23 mouse cellular contexts compared by ENCODE assay signal in the genomic region with DNA sequence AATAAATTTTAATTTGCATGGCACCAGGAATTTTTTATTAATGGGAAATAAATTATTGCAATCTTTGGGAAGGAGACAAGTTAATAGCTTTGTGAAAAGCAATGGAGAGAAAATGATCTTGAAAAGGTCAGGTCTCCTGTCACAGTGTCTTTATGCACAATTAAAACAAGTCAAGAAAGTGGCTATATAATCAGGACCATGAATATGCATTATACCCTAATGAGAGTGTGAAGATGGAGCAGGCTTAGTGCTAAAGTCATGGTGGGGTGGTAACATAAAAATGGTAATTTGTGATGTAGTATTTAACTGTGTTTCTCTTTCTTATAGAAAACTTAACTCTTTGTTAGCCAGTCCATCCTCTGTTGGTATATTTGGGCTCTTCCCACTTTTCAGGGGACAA.
A peak's percentile ranks its signal among the peaks of the same experiment; 100 is the strongest.
DNase-seq lines count a peak whose midpoint lies in the region; ATAC-seq and TF ChIP-seq lines count a peak whose summit lies in the region.
"Had no signal": no experiment of that assay in that cellular context is flagged by ENCODE, and none has a peak within 500 bp of the region (broad histone marks: within the 10 kb centered on the region; RNA-seq: fewer than 3 reads in every experiment).

No protein-coding gene starts in this region.

- H3K9ac ChIP-seq in forebrain, embryonic 14.5 days (ENCODE audit: low read length), result no peak overlapping the region
- H3K9ac ChIP-seq in forebrain, embryonic 15.5 days (replicated peaks), result no peak overlapping the region
- H3K9ac ChIP-seq: embryonic facial prominence, embryonic 13.5 days; hindbrain, embryonic 12.5 days; hindbrain, embryonic 15.5 days had no signal

- peak; percentile 70 for ATAC-seq in forebrain, embryonic 14.5 days
- peak; percentile 51; the same call in 1 of the 2 replicates for ATAC-seq in forebrain, embryonic 15.5 days (replicated peaks)
- ATAC-seq: CD4-positive, CD25-positive, alpha-beta regulatory T cell, adult 4 months had no signal

- no peak overlapping the region for H3K4me2 ChIP-seq in forebrain, embryonic 14.5 days (ENCODE audit: low read length)
- H3K4me2 ChIP-seq in forebrain, embryonic 15.5 days (replicated peaks), result no peak overlapping the region
- H3K4me2 ChIP-seq: embryonic facial prominence, embryonic 13.5 days; heart, embryonic 11.5 days; hindbrain, embryonic 12.5 days; hindbrain, embryonic 15.5 days had no signal

- H3K4me3 ChIP-seq in forebrain, embryonic 14.5 days (ENCODE audit: low read depth, low read length), result no peak overlapping the region
- H3K4me3 ChIP-seq in forebrain, embryonic 10.5 days, result no peak overlapping the region
- no peak overlapping the region for H3K4me3 ChIP-seq in forebrain, embryonic 15.5 days
- H3K4me3 ChIP-seq: embryonic facial prominence, embryonic 10.5 days; embryonic facial prominence, embryonic 13.5 days; erythroblast, embryonic 14.5 days; gastrocnemius, adult 2 months; hindbrain, embryonic 12.5 days; hindbrain, embryonic 15.5 days had no signal

- TF ChIP-seq POLR2A in brain, embryonic 14.5 days (IDR thresholded peaks at IDR 0.05; ENCODE audit: borderline replicate concordance, extremely low read depth, insufficient read depth, insufficient read length, poor library complexity, severe bottlenecking), result no peak

- H3K27me3 ChIP-seq in forebrain, embryonic 14.5 days (replicated peaks; ENCODE audit: control insufficient read depth, insufficient read depth, low read length), result no peaks in the 10 kb centered on the region
- no peaks in the 10 kb centered on the region for H3K27me3 ChIP-seq in forebrain, embryonic 10.5 days (ENCODE audit: poor library complexity, severe bottlenecking)
- H3K27me3 ChIP-seq in forebrain, embryonic 15.5 days, result no peaks in the 10 kb centered on the region
- H3K27me3 ChIP-seq: embryonic facial prominence, embryonic 13.5 days; hindbrain, embryonic 12.5 days; hindbrain, embryonic 15.5 days had no signal

- H3K27ac ChIP-seq in forebrain, embryonic 14.5 days (ENCODE audit: low read depth, low read length), result no peak overlapping the region
- no peak overlapping the region for H3K27ac ChIP-seq in forebrain, embryonic 10.5 days
- H3K27ac ChIP-seq in forebrain, embryonic 15.5 days (replicated peaks), result no peak overlapping the region
- H3K27ac ChIP-seq: embryonic facial prominence, embryonic 10.5 days; embryonic facial prominence, embryonic 13.5 days; gastrocnemius, adult 2 months; hindbrain, embryonic 15.5 days had no signal

- no peak for TF ChIP-seq CTCF in brain, embryonic 14.5 days (IDR thresholded peaks at IDR 0.05; ENCODE audit: borderline replicate concordance, extremely low read depth, insufficient read depth, insufficient read length)

- no peaks in the 10 kb centered on the region for H3K36me3 ChIP-seq in forebrain, embryonic 14.5 days (ENCODE audit: control insufficient read depth, insufficient read depth, low read length)
- no peaks in the 10 kb centered on the region for H3K36me3 ChIP-seq in forebrain, embryonic 10.5 days (replicated peaks)
- no peaks in the 10 kb centered on the region for H3K36me3 ChIP-seq in forebrain, embryonic 15.5 days
- H3K36me3 ChIP-seq: embryonic facial prominence, embryonic 10.5 days; embryonic facial prominence, embryonic 13.5 days; hindbrain, embryonic 12.5 days; hindbrain, embryonic 15.5 days had no signal

- peak; percentile 46 for DNase-seq in forebrain, embryonic 14.5 days (ENCODE audit: low spot score)
- DNase-seq in forebrain, embryonic 10.5 days (ENCODE audit: extremely low spot score, low spot score), result no peak
- DNase-seq in brain, embryonic 14.5 days (ENCODE audit: low read depth), result peak; percentile 67
- DNase-seq in thymus, postnatal 4 days, result no peak
- no peak for DNase-seq in kidney, adult 11 months
- DNase-seq: adrenal gland, adult 2 months; adrenal gland, postnatal 14 days; cerebellum, adult 11-12 months; cerebellum, adult 8-10 months; cerebellum, postnatal 10 days; cerebellum, postnatal 36 days; embryo, embryonic 11 days; gastrocnemius, adult 2 months; gastrocnemius, postnatal 14 days; heart, adult 11 months had no signal

- no peaks in the 10 kb centered on the region; the same call in 1 of the 2 replicates for H3K4me1 ChIP-seq in forebrain, embryonic 14.5 days (ENCODE audit: control insufficient read depth, insufficient read depth, low read length)
- H3K4me1 ChIP-seq in forebrain, embryonic 10.5 days, result peaks cover 2% of the 10 kb centered on the region; the same call in 1 of the 2 replicates
- no peaks in the 10 kb centered on the region for H3K4me1 ChIP-seq in forebrain, embryonic 15.5 days
- H3K4me1 ChIP-seq: embryonic facial prominence, embryonic 10.5 days; embryonic facial prominence, embryonic 13.5 days; hindbrain, embryonic 12.5 days; hindbrain, embryonic 15.5 days had no signal

- no peaks in the 10 kb centered on the region for H3K9me3 ChIP-seq in forebrain, embryonic 14.5 days (replicated peaks; ENCODE audit: control insufficient read depth, low read length)
- no peaks in the 10 kb centered on the region for H3K9me3 ChIP-seq in forebrain, embryonic 10.5 days
- no peaks in the 10 kb centered on the region for H3K9me3 ChIP-seq in forebrain, embryonic 15.5 days
- H3K9me3 ChIP-seq: embryonic facial prominence, embryonic 10.5 days; embryonic facial prominence, embryonic 13.5 days; hindbrain, embryonic 12.5 days; hindbrain, embryonic 15.5 days had no signal

Comparison
In these comparisons a context has a peak if more than half of its experiments do, and no peak if none do; other contexts are left out.
1. DNase-seq: peak in forebrain, embryonic 14.5 days (single experiment) and brain, embryonic 14.5 days (single experiment); none in forebrain, embryonic 10.5 days (single experiment), thymus, postnatal 4 days (single experiment) and kidney, adult 11 months (single experiment).